Mouse (Mus musculus): ENCODE data around the gene Cpm.

Gene Cpm

DNA sequence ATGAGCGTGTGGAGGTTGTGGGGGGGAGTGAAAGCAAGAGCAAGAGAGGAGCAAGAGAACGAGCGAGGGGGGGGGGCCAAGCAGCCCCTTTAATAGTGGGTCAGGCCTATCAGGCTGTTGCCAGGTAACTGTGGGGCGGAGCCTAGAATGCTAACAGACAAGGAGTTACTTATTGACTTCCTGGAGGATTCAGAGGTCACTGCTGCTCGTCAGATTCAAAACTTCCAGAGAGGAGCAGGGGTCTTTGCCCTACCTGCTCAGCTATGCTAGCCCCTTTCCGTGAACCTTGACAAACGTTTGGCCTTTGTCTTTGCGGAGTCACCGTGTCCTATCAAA, 34.5 kb downstream of the Cpm start:
- DNase-seq (ENCODE audit: low spot score in 2 of 2), result no peak

DNA sequence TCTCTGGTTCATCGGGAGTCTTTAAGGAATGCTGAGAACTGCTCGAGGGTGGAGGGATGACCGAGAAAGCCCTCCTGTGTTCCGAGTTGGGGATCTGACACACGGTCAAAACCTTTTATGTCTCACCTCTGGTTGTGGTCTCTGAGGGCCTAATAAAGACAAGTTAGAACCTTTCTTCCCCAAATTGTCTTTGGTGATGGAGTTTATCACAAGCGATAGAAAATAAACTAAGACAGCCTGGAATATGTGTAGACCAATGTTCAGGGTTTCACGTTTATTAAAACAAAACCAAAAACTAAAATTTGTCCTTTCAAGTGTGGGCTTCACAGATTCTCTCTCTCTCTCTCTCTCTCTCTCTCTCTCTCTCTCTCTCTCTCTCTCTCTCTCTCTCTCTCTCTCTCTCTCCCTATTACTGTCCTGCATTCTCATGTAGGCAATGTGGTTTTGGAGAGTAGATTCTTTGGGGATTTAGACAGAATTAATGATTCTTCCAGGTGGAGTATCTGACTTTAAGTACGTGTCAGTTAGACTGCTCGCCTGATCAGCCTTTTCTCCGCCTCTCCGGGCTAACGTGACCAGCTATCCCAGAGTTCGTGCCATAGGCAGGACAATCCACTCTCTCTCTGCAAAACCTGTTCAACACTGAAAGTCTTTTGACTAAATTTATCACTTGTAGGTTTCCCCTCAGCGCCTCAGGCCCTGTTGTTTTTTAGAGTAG, 35.1 kb downstream of the Cpm start:
- no peak for DNase-seq (ENCODE audit: low spot score in 2 of 2)

DNA sequence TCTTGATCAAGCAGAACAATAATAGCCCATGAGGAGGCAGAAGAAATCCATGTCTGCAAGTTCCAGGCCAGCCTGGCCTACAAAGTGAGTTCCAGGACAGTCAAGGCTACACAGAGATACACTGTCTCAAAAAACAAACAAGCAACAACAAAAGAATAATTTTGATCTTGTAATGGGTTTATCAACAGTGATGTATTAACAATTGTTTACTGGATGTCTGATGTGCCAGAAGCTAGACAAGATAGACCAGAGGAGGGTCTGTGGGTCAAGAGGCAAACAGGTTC, 35.6 kb downstream of the Cpm start:
- no peak for DNase-seq (ENCODE audit: low spot score in 2 of 2)

DNA sequence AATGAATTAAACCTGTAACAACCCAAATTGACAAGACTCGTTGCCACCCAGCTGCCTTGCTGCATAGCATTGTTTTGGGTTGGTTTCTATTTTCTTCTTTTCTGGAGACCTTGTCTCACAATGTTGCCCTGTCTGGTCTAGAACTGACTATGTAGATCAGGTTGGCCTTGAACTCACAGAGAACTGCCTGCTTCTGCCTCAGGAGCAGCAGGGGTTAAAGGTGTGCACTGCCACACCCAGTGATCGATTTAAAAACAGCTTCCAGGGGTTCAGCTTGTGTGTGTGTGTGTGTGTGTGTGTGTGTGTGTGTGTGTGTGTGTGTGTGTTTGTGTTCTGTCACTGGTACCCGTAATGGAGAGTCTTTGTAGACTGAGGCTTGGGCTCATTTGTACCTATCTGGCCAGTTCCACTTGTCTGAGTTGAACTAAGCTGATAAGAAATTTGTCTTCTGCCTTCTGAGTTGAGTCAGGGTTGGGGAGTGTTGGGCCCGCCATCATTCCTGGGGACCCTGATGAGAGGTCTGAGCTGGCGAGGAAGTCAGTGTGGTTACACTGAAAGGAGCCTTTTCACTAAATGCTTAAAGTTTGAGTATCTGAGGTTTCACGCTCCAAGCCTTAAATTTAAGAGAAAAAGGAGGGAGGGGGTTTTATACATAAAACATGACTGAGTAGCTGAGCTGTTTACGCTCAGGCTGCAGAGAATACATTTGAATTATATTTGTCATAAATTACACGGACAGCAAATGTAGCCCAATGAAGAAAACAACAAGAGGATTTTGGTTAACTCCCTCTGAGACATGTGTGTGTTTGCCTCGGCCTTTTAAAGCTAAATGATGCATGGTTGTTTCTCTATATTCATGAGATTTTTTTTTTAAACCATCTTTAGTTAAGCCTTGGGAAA, 36.3 kb downstream of the Cpm start:
- DNase-seq (ENCODE audit: low spot score in 2 of 2), result no peak

DNA sequence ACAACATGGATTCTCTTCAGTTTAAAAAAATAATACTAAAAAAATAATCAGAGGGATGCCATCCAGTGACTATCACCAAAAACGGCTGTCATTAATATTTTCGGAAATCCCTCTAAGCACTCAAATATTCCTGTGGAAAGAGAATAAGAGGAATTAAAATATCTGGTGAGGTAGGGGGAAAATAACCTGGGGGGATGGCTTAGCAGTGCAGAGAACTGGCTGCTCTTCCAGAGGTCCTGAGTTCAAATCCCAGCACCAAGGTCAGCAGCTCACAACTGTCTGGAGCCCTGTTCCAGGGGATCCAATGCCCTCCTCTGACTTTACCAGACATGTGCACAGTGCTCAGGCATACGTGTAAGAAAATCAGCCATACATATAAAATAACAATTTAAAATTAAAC, 37.1 kb downstream of the Cpm start:
- no peak for DNase-seq (ENCODE audit: low spot score in 2 of 2)

DNA sequence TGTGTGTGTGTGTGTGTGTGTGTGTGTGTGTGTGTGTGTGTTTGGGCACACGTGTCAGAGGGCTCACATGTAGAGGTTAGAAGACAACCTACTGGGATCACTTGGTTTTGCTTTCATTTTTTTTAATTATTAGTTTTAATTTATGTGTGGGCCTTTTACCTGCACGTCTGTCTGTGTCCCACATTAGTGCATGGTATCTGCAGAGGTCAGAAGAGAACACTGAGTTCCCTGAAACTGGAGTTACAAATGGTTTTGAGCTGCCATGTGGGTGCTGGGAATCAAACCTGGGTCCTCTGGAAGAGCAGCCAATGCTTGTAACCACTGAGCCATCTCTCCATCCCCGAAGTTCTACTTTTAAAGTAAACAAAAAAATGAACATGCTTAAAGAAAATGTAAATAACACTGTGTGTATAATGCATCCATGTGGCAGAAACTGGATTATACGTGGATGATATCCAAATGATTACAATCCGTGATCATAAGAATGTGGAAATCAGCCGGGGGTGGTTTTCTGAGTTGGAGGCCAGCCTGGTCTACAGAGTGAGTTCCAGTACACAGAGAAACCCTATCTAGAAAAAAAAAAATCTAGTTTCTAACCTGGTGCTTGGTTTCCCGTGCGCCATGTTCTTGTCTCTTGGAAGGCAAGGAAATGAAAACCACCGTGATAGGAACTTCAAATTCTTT, 37.8 kb downstream of the Cpm start:
- DNase-seq (ENCODE audit: low spot score in 2 of 2), result no peak

DNA sequence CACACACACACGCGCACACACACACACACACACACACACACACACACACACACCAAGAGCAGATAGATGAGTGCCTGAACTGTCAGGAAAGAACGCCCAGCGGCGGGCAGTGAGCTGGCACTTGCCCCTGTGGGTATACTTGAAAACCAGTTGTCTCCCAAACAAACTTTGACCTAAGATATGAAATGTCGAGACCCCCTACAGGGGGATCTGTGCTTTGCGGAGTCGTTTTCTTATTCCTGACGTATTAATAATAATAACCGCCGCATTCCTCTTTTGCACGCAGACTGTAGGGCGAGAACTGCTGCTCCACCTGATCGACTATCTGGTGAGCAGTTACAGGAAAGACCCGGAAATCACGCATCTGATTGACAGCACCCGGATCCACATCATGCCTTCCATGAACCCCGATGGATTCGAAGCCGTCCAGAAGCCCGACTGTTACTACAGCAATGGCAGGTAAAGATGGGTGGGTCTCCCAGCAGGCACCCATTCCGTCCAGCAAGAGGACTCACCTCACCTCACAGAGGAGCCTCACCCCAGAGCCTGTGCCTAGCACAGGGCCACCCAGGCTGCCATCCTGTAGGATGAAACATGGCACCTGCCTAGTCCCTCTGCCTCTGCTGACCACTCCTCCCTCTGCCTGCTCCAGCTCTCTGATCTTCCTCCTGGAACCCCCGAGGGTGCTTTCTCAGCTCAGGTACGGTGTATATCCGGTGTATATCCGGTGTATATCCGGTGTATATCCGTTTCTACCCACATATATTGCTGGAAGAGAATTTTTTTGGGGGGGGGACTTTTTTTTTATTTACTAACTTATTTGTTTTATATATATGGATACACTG, 38.6 kb downstream of the Cpm start:
- no peak for DNase-seq (ENCODE audit: low spot score in 2 of 2)

DNA sequence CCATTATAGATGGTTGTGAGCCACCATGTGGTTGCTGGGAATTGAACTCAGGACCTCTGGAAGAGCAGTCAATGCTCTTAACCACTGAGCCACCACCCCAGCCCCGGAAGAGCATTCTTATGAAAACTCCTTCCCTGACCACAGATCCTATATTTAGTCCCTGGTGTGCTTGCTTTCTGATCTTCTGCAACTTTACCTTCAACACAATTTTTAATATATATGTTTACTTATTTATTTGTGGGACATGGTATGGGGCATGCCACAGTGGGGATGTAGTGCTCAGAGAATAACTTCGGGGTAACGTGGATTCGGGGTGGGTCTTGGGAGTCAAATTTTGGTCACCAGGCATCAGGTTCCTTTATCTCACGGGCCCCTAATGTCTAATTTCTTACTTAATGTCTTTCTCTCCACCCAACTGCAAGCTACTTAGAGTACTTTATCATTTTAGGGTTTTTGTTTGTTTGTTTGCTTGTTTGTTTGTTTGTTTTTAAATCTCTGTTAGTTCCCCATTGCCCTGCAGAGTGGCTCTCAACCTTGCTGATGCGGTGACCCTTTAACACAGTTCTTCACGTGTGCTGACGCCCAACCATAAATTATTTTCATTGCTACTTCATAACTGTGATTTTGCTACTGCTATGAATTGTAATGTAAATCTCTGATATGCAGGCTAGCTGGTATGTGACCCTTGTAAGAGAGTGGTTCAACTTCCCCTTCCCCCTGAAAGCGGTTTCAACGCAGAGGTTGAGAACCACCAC, 39.4 kb downstream of the Cpm start:
- no peak for DNase-seq (ENCODE audit: low spot score in 2 of 2)

DNA sequence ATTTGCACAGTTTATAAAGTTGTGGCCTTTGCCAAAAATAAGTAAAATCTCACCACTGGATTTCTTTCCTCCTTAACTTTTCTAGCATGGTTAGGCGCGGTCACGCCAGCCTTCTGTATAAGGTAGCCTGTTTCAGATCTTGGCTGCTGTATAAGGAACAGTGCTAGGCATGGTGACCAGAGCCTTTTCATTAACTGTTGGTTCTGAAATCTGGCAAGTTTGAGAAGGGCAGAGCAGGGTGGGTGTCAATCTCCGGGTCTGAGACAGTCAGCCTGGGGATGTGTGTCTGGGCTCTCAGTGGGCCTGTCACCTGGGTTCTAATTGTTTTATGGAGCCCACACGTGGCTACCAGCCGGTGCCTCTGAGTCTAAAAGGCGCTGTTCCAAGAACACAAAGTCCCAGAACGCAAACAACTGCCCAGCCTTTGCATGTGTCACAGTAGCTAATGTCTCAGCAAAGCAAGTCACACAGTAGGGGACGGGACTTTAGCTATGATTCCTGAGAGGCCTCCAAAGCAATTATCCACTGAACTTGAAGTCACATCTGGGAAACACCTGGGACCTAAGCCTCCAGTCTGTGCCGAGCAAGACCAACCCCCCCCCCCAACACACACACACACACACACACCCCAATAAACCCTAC, 40.3 kb downstream of the Cpm start:
- DNase-seq (ENCODE audit: low spot score in 2 of 2), result no peak

DNA sequence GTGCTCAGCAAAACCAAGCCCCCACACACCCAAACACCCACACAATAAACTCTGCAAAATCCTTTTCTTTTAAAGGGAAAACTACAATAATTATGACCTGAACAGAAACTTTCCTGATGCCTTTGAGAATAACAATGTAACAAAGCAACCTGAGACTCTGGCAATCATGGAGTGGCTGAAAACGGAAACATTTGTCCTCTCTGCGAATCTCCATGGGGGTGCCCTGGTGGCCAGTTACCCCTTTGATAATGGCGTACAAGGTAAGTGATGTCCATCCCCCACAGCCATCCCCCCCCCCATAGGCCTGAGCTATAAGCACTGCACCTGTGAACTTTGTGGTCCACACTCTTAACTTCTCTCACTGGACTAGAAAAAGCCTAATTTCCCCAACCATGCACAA, 40.8 kb downstream of the Cpm start:
- DNase-seq (ENCODE audit: low spot score in 2 of 2), result no peak

DNA sequence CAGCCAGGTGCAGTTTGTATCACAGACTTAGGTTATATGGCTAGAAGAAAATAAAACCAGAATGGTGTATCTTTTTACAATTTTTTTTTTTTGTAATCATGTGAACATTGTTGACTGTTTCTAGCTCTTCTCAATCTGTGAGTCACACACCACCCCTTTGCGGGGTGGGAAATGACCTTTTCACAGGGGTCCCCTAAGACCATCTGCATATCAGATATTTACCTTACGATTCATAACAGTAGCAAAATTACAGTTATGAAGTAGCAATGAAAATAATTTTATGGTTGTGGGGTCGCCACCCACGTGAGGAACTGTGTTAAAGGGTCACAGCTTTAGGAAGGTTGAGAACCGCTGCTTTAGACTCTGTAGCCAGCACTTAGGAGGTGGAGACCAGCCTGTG, 41.5 kb downstream of the Cpm start:
- DNase-seq (ENCODE audit: low spot score in 2 of 2), result no peak

DNA sequence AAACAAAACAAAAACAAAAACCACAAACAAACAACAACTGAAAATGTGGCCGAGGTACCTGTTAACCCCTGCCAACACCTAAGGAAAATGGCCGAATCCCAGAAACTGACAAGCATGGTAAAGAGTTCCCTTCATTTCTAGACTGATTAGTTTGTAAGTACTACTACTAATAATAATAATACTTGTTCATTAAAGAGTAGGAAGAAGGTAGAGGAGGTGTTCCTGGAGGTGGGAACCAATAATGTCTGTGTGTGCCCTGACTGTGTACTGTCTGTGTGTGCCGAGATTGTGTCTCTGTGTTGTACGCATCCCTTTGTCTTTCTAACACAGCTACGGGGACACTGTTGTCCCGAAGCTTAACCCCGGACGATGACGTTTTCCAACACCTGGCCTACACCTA, 42.0 kb downstream of the Cpm start:
- no peak for DNase-seq (ENCODE audit: low spot score in 2 of 2)

DNA sequence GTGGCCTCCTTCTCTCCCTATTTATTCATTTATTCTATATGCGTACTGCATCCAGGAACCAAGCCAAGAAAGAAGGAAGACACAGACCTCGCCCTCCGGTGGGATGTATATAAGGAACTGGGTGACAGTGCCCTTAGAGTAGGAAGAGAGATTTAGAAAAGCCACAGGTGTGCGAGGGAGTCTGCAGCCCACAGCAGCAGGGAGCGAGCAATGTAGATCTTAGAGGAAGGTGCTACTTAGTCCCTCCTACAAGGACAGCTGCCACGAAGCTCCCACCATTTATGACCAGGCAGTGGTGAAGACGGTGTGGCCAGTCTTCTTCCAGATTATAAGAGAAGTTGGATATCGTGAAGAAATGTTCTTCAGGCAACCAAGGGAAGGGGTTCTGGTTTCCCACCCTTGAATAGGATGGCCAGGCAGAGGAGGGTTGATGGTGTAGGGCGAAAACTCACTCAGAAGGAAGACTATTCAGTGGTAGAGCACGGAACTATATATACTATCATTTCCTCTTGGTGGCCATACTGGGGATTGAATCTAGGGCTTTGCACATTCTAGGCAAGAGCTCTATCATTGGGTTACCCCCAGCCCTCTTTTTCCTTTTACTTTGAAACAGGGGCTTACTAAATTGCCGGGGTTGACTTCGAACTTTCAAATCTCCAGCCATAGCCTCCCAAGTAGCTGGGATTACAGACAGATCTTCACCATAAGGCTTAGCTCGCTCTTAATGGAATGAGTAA, 42.8 kb downstream of the Cpm start:
- no peak for DNase-seq (ENCODE audit: low spot score in 2 of 2)

DNA sequence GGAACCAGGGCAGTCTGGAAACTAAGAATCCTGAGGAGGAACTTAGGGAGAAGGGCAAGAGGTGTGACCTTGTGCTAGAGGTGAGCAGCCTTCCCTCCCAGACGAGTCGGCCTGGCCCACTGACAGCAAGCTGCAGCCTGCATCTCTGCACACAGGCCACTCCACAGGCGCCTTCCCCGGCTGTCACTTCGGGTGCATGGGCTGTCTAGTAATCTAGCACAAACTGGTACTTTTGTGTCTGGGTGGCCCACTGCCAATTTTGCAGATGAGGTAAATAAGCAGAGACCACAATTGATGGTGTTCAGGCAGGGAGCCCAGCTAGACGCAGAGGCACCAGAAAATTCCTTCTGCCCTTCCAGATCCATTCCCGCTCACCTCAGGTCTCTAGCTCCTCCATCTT, 43.4 kb downstream of the Cpm start:
- no peak for DNase-seq (ENCODE audit: low spot score in 2 of 2)

DNA sequence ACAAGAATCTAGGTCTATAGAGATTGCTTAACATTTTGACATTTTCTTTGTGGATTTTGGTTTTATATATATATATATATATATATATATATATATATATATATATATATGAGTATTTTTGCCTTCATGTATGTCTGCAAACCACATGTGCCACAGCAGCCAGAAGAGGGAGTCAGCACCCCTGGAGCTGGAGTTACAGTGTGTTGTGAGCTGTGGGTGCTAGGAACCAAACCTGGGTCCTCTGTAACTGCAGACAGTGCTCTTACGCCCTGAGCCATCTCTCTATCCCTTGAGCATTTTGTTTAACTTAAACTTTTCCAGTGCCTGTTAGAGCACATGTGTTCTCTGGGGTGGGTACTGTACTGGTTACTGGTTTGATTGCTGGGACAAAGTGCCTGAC, 44.6 kb downstream of the Cpm start:
- no peak for DNase-seq (ENCODE audit: low spot score in 2 of 2)

DNA sequence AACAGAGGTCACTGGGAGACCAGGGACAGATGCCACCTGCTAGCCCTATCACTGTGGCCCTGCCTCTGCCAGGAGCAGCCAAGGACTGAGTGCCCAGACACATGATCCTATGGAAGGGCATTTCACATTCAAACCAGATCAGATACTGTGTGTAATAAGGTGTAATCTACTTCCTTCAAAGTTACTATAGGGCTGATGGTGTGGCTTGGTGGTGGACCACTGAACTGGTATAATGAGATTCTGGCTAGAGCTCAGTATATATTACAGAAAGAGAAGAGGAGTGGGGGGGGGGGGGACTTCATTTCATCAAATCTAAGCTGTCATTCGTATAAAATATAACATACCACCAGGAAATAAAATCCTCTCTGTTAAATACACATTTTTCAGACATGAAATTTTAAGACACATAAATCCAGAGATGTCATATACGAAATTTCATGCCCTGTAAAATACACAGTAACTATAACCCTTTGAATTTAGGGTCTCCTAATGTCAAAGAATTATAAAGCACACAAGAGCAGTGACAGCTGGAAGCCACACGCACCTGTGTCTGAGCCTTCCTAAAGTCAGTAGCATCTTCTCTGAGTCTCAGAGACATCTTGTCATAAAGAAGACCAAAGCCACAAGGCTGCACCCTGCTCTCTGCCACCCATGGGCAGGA, 45.2 kb downstream of the Cpm start:
- no peak for DNase-seq (ENCODE audit: low spot score in 2 of 2)

DNA sequence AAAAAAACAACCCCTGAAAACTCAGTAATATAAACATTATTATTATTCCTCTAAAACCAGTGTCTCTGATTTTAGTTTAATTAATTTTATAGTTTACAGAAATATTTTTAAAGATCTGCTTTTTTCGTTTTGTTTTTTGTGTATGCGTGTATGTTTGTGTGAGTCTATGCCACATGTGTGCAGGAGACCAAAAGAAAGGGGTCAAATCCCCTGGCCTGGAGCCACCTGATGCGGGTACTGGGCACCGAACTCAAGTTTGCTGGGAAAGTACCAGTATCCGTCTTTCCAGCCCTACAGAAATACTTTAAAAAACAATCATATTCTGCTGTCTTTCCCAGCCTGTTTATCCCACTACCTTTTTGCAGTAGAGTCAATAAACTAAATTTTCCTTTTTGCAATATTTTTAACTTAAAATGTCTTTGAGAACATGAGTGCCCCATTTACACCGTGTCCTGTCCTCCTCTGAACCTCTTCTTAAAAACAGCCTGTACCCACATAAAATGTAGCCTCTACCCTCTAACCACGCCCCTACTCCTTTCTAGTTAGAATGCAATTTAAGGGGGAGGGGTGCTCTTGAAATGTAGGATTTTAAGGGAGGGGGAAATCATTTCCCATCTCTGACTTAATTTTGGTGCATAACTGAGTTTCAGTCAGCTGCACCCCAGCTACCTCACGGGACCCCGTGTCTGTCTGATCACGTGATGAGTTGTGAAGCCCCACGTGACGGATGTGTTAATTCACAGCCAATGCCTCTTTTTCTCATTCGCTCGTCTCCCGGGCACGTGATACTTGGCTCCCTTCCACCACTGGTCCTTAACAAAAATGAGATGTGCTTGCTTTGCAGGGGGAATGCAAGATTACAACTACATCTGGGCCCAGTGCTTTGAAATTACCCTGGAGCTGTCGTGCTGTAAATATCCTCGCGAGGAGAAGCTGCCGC, 46.1 kb downstream of the Cpm start:
- DNase-seq (ENCODE audit: low spot score in 2 of 2), result peak; percentile 77 to 83

DNA sequence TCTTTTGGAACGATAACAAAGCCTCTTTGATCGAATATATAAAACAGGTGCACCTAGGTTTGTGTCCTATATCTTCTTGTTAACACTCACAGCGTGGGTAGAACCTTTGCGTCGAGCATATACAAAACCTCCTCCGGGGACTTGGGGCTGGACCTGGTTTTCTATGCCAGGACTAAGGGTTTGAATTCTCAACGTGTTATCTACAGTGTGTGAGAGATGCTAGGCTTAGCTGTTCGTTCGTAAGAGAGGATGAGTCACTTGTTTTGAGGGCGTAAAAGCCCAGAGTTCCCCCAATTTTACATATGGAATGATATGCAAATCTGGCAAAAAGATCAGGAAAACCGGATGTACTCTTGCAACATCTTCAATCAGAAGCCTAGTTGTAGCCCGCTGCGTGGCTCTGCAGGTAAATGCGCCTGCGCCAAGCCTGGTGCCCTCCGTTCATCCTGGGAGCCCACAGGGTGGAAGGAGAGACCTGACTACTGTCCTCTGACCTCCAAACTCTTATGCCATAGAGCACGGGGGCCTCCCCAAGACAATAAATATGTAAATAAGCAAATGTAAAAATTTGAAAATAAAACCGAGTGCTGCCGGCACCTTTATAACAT, 46.8 kb downstream of the Cpm start:
- DNase-seq (ENCODE audit: low spot score in 2 of 2), result peak in 1 of 2 experiments; percentile 17

Measured in thymus, postnatal 10 days (tissue).